Mouse (Mus musculus): Measurements from ENCODE around the gene Ptges2. TPM values are rescaled to one million over a fixed set of nuclear protein-coding genes. Genes with fewer than 3 reads are reported as not detected.
A peak's percentile ranks its signal among the peaks of the same experiment; 100 is the strongest.

Ptges2 gene
- polyA plus RNA-seq, 1 experiment from 2014 or later: 44.8 TPM

DNA sequence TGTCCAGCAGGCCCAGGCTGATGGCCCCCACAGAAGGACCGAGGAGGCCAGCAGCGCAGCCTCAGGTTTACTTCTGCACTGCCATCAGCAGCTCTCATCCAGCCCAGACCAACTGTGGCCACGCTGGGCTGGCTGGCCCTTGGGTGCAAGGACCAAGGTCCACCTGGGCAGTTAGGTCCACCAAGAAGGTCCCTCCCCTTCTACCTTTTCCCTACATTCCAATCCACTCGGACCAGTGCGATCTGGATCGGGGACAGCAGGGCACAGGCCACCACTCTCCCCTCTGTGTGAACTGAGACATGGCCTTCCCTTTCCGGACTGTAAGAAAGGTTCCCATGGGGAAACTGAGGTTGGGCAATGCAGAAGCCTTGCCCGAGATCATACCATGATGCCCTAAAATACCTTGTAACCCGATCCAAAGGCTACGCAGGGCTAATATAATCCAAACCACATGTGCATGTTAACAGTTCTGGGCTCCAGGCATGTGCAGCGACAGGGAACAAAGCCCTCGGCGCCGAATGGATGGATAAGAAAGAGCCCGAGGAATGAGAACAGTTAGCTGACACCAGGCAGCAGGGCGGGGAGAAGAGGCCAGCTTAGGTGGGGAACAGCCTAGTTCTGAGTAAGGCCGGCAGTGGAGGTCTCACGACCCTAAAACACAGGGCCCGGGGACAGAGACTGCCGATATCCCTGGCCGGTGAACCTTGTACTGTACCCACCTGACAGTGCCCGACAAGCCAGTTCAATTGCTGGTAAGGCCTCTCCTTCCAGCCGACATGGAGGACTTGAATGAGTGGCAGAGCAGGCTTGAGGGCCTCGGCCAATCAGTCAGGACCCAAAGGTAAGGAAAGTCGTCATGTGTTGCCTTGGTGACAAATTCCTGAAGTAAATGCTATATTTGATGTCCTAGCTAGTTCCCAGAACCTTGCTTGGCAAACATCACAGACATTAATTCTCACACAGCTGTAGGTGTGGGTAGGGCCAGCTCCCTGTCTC is 13.0 kb downstream of the Ptges2 start:
- Histone ChIP-seq H3K9ac (ENCODE audit: low read depth, low read length) (no peak overlapping the region), H3K4me2 (ENCODE audit: low read length) (no peak overlapping the region), H3K27me3 (ENCODE audit: insufficient read depth, low read length) (no peaks in the 10 kb centered on the region), H3K36me3 (ENCODE audit: insufficient read depth, low read length) (no peaks in the 10 kb centered on the region), H3K9me3 (replicated peaks; ENCODE audit: low read length) (no peaks in the 10 kb centered on the region), H3K27ac (peak overlapping the region; percentile 92), H3K4me1 (replicated peaks; ENCODE audit: insufficient read depth, low read length) (0 out of 2 replicates have a peak, but pooled peaks cover 3% of the 10 kb centered on the region), H3K4me3 (replicated peaks; ENCODE audit: low read depth, low read length) (no peak overlapping the region)
- ATAC-seq (replicated peaks; ENCODE audit: low FRiP score, low read depth): peak; percentile 92
- WGBS: 39% methylated on average over 25 of the region's 25 CpGs
- DNase-seq (ENCODE audit: low spot score): no peak
- no peak for TF ChIP-seq CTCF (IDR thresholded peaks at IDR 0.05; ENCODE audit: low read depth)

DNA sequence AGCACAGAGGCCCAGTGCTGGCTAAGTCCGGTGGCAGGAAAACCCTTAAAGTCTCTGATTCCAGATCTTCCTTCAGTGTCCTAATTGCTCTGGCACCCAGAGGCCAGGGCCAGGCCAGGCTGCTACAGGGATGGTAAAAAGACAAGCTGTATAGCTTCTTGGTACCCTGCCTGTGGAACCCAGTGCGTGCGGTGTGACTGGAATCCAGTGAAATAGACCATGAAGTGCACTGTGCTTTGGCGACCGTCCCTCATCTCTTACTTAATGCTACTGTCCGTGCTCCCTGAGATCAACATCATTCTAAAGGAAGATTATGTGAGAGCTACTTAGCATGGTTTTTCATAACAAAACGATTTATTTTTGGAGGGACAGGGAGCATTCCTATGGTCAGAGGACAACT is 15.7 kb downstream of the Ptges2 start:
- Histone ChIP-seq H3K4me3 (replicated peaks; ENCODE audit: low read depth, low read length) (no peak overlapping the region), H3K27me3 (ENCODE audit: insufficient read depth, low read length) (no peaks in the 10 kb centered on the region), H3K9me3 (replicated peaks; ENCODE audit: low read length) (no peaks in the 10 kb centered on the region), H3K27ac (no peak overlapping the region), H3K4me2 (ENCODE audit: low read length) (no peak overlapping the region), H3K9ac (ENCODE audit: low read depth, low read length) (no peak overlapping the region), H3K4me1 (replicated peaks; ENCODE audit: insufficient read depth, low read length) (0 out of 2 replicates have a peak, but pooled peaks cover 3% of the 10 kb centered on the region), H3K36me3 (ENCODE audit: insufficient read depth, low read length) (peaks cover 19% of the 10 kb centered on the region)
- 62% methylated on average over 7 of the region's 7 CpGs for WGBS
- ATAC-seq (replicated peaks; ENCODE audit: low FRiP score, low read depth) (no peak), DNase-seq (ENCODE audit: low spot score) (no peak)
- no peak for TF ChIP-seq CTCF (IDR thresholded peaks at IDR 0.05; ENCODE audit: low read depth)

DNA sequence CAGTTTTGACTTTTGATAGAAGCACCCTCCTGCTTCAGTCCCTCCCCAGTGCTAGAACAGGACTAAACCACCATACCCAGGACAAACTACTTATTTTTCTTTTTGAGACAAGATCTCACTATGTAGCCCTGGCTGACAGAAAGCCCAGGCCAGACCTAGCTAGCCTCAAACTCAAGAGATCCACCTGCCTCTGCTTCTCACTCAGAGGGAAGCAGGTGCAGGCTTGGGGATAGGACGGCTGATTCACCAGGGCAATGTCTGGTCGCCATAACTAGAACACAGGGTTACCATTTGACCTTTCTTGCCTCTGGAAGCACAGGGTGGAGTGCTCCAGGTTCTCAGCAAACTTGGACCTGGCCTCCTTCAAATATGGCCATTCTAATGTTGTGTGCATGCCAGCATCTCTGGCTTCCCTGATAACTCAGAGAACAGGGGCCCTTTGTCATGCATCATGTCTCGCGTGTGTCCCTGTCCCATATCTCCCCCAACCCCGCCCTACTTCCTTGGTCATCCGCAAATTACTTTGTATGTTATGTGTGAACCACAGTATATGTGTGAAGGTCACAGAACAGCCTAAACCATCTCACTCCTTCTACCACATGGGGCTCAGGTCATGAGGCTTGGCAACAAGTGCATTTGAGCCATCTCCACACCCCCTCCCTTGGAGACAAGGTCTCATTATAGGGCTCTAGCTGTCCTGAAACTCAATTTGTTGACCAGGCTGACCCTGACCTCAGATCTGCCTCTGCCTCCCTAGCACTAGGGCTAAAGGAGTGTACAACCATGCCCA is 17.2 kb downstream of the Ptges2 start:
- no peak overlapping the region for H3K4me2 ChIP-seq (ENCODE audit: low read length)
- H3K4me3 ChIP-seq (replicated peaks; ENCODE audit: low read depth, low read length): no peak overlapping the region
- no peak for TF ChIP-seq CTCF (IDR thresholded peaks at IDR 0.05; ENCODE audit: low read depth)
- H3K9ac ChIP-seq (ENCODE audit: low read depth, low read length): no peak overlapping the region
- H3K27me3 ChIP-seq (ENCODE audit: insufficient read depth, low read length): no peaks in the 10 kb centered on the region
- H3K36me3 ChIP-seq (ENCODE audit: insufficient read depth, low read length): peaks cover 34% of the 10 kb centered on the region
- no peak for ATAC-seq (replicated peaks; ENCODE audit: low FRiP score, low read depth)
- H3K27ac ChIP-seq: no peak overlapping the region
- DNase-seq (ENCODE audit: low spot score): no peak
- H3K9me3 ChIP-seq (replicated peaks; ENCODE audit: low read length): no peaks in the 10 kb centered on the region
- WGBS: 85% methylated on average over 6 of the region's 6 CpGs
- H3K4me1 ChIP-seq (replicated peaks; ENCODE audit: insufficient read depth, low read length): 0 out of 2 replicates have a peak, but pooled peaks cover 3% of the 10 kb centered on the region

DNA sequence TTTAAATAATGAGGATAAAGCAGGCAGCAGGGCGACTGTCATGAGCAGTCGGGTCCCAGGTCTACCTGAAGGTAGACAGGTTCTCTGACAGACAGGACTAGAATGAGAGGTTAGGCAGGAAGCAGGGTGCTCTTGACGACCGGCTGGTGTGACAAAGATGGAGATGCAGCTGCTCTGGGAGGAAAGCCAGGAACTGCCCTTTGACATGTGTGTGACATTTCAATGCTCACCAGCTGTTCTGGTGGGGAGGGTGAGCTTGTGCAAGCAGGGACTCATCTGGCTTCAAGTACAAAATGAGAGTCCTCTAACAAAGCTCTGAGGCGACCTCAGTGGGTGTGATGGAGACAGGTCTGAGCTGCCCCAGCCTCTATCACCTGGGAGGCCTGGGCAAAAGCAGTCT is 18.2 kb downstream of the Ptges2 start:
- no peak for ATAC-seq (replicated peaks; ENCODE audit: low FRiP score, low read depth)
- peak; percentile 42 for DNase-seq (ENCODE audit: low spot score)
- WGBS: 33% methylated on average over 5 of the region's 5 CpGs
- Histone ChIP-seq H3K4me3 (replicated peaks; ENCODE audit: low read depth, low read length) (no peak overlapping the region), H3K27ac (peak overlapping the region; percentile 13; the same call in 1 of the 2 replicates), H3K9ac (ENCODE audit: low read depth, low read length) (no peak overlapping the region), H3K4me2 (ENCODE audit: low read length) (no peak overlapping the region), H3K9me3 (replicated peaks; ENCODE audit: low read length) (no peaks in the 10 kb centered on the region), H3K27me3 (ENCODE audit: insufficient read depth, low read length) (no peaks in the 10 kb centered on the region), H3K4me1 (replicated peaks; ENCODE audit: insufficient read depth, low read length) (peaks cover 4% of the 10 kb centered on the region; the same call in 1 of the 2 replicates), H3K36me3 (ENCODE audit: insufficient read depth, low read length) (peaks cover 43% of the 10 kb centered on the region)
- TF ChIP-seq CTCF (IDR thresholded peaks at IDR 0.05; ENCODE audit: low read depth): no peak

DNA sequence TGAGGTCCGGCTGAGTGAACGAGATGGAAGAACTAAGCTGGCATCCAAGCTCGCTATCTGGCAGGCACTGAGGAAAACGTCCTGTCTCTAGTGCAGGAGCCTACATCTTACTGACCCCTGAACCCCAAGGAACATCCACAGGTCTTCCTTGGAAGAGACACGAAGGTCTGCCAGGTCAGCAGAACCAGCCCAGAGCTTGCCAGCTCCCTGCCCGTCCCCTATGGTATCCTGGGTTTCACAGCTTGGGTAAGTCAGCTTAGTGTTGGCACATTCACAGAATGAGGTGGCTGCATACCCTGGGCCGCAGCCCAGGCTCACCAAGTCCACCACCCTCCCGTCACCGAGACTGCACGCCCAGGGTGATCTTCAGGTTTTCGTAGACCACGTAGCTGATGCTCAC is 20.1 kb downstream of the Ptges2 start:
- no peak overlapping the region for H3K4me2 ChIP-seq (ENCODE audit: low read length)
- no peak overlapping the region for H3K4me3 ChIP-seq (replicated peaks; ENCODE audit: low read depth, low read length)
- ATAC-seq (replicated peaks; ENCODE audit: low FRiP score, low read depth) (no peak), DNase-seq (ENCODE audit: low spot score) (no peak)
- peaks cover 57% of the 10 kb centered on the region for H3K36me3 ChIP-seq (ENCODE audit: insufficient read depth, low read length)
- peaks cover 14% of the 10 kb centered on the region; the same call in 1 of the 2 replicates for H3K4me1 ChIP-seq (replicated peaks; ENCODE audit: insufficient read depth, low read length)
- H3K9ac ChIP-seq (ENCODE audit: low read depth, low read length): no peak overlapping the region
- no peak for TF ChIP-seq CTCF (IDR thresholded peaks at IDR 0.05; ENCODE audit: low read depth)
- H3K9me3 ChIP-seq (replicated peaks; ENCODE audit: low read length): no peaks in the 10 kb centered on the region
- WGBS: 93% methylated on average over 12 of the region's 12 CpGs
- no peak overlapping the region for H3K27ac ChIP-seq
- no peaks in the 10 kb centered on the region for H3K27me3 ChIP-seq (ENCODE audit: insufficient read depth, low read length)

DNA sequence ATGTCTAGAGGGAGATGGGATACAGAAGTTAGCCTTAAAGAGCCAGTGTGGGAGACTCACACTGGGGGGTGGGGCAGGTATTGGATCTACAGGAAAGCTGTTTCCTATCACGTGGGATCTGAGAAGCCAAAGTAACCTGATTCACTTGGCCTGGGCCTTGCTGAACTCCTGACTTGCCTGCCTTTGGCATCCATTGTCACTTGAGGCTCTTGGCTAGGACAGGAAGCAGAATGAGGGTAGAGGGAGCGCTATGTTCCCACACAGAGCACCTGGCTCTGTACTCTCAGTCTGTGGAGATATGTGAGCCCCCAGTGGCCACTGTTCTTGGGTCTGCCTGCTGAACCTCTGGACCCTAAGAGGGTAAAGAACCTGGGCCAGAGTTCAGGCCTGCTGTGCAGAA is 20.9 kb downstream of the Ptges2 start:
- no peak overlapping the region for H3K4me3 ChIP-seq (replicated peaks; ENCODE audit: low read depth, low read length)
- no peaks in the 10 kb centered on the region for H3K9me3 ChIP-seq (replicated peaks; ENCODE audit: low read length)
- 73% methylated on average over 2 of the region's 2 CpGs for WGBS
- no peak overlapping the region for H3K4me2 ChIP-seq (ENCODE audit: low read length)
- no peak overlapping the region for H3K27ac ChIP-seq
- no peak overlapping the region for H3K9ac ChIP-seq (ENCODE audit: low read depth, low read length)
- TF ChIP-seq CTCF (IDR thresholded peaks at IDR 0.05; ENCODE audit: low read depth): no peak
- ATAC-seq (replicated peaks; ENCODE audit: low FRiP score, low read depth): no peak
- no peak for DNase-seq (ENCODE audit: low spot score)
- H3K27me3 ChIP-seq (ENCODE audit: insufficient read depth, low read length): no peaks in the 10 kb centered on the region
- peaks cover 57% of the 10 kb centered on the region for H3K36me3 ChIP-seq (ENCODE audit: insufficient read depth, low read length)
- H3K4me1 ChIP-seq (replicated peaks; ENCODE audit: insufficient read depth, low read length): peaks cover 14% of the 10 kb centered on the region; the same call in 1 of the 2 replicates
